Mouse (Mus musculus) midbrain, embryonic 14.5 days (tissue): ENCODE measurements at regions not wholly inside any gene's neighbourhood (a gene's known extent, or its start where the extent isn't known, plus 50 kb on each side); places are given as distances from the start of the nearest gene placed in this dataset.
A peak's percentile ranks its signal among the peaks of the same experiment; 100 is the strongest.
"Not testable (repeated sequence)": the region's sequence is repeated elsewhere in the genome, so short reads cannot be mapped to it uniquely, and the experiment has no call there.

Experiments used
- ATAC-seq: fragments of 200-750 bp; cut with Nextera tagmentation; 2 replicates; pipeline ENCODE4 v1.8.0; 2017; ENCODE audit warnings: moderate number of reproducible peaks, moderate library complexity; ENCODE audit not compliant: low FRiP score, low TSS enrichment
- DNase-seq: peaks from one replicate; pipeline ENCODE4 v3.0.0-alpha.2; 2015
- H3K27ac ChIP-seq: fragments of 300-500 bp; sonication (generic); replicated peaks from 2 replicates; pipeline ENCODE4 v1.5.1; 2014; ENCODE audit warnings: mild to moderate bottlenecking, low read depth, low read length, moderate library complexity
- H3K27me3 ChIP-seq: fragments of 300-500 bp; sonication (generic); 2 replicates; pipeline ENCODE4 v1.6.1; 2014; ENCODE audit warnings: low read length, control low read depth, mixed read lengths; ENCODE audit not compliant: control insufficient read depth, insufficient read depth
- H3K36me3 ChIP-seq: fragments of 300-500 bp; sonication (generic); 2 replicates; pipeline ENCODE4 v1.6.1; 2014; ENCODE audit warnings: low read length, control low read depth; ENCODE audit not compliant: control insufficient read depth, insufficient read depth
- H3K4me1 ChIP-seq: fragments of 300-500 bp; sonication (generic); 2 replicates; pipeline ENCODE4 v1.6.1; 2014; ENCODE audit warnings: mild to moderate bottlenecking, antibody characterized with exemption, low read length, control low read depth; ENCODE audit not compliant: control insufficient read depth, insufficient read depth
- H3K4me2 ChIP-seq: fragments of 300-500 bp; sonication (generic); 2 replicates; pipeline ENCODE4 v1.6.1; 2014; ENCODE audit warnings: mild to moderate bottlenecking, low read length, moderate library complexity
- H3K4me3 ChIP-seq: fragments of 300-500 bp; sonication (generic); replicated peaks from 2 replicates; pipeline ENCODE4 v1.5.1; 2014; ENCODE audit warnings: low read depth, low read length
- H3K9ac ChIP-seq: fragments of 300-500 bp; sonication (generic); replicated peaks from 2 replicates; pipeline ENCODE4 v1.6.1; 2014; ENCODE audit warnings: mild to moderate bottlenecking, low read length, moderate library complexity
- H3K9me3 ChIP-seq: fragments of 300-500 bp; sonication (generic); 2 replicates; pipeline ENCODE4 v1.6.1; 2016; ENCODE audit warnings: low read length, control low read depth, mixed read lengths; ENCODE audit not compliant: control insufficient read depth
- WGBS: fragments of 180-500 bp; shearing (Covaris S2); extraction: QIAGEN DNeasy Blood & Tissue Kit; methylation state at CpG from one replicate; pipeline ENCODE4 v1.1.7; 2014; 5-methylcytosine and 5-hydroxymethylcytosine counted together

DNA sequence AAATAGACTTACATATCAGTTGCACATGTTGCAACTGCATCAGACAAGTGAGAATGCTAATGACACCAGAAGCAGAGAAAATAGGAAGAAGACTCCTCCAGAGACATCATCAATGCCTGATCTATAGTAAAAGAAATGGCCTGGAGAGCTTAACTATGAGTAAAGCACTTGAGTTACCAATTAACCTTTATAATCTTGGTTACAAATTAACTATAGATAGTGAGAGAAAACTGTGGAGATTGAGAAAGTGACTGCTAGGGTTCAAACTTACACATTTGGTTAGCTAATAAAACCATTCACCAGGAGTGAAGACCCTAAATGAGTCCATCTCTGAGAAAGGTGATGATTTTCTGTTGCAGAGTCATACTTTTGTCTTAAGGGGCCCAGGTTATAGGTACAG is 307.4 kb downstream of the Phex start:
- H3K36me3 ChIP-seq: no peaks in the 10 kb centered on the region
- H3K4me2 ChIP-seq: no peak overlapping the region
- no peaks in the 10 kb centered on the region for H3K9me3 ChIP-seq
- H3K4me1 ChIP-seq: no peaks in the 10 kb centered on the region
- no peak overlapping the region for H3K9ac ChIP-seq
- ATAC-seq (no peak), DNase-seq (no peak)
- no peak overlapping the region for H3K4me3 ChIP-seq
- no peak overlapping the region for H3K27ac ChIP-seq
- H3K27me3 ChIP-seq: no peaks in the 10 kb centered on the region

GRCm38 (mm10) chrX:157080025-157080424 is 335.1 kb downstream of the Phex start:
- H3K4me2 ChIP-seq: no peak overlapping the region
- H3K36me3 ChIP-seq: no peaks in the 10 kb centered on the region
- no peak overlapping the region for H3K4me3 ChIP-seq
- no peak overlapping the region for H3K9ac ChIP-seq
- no peaks in the 10 kb centered on the region for H3K4me1 ChIP-seq
- no peak for DNase-seq
- no peak for ATAC-seq
- no peaks in the 10 kb centered on the region for H3K9me3 ChIP-seq
- no peak overlapping the region for H3K27ac ChIP-seq
- H3K27me3 ChIP-seq: no peaks in the 10 kb centered on the region

DNA sequence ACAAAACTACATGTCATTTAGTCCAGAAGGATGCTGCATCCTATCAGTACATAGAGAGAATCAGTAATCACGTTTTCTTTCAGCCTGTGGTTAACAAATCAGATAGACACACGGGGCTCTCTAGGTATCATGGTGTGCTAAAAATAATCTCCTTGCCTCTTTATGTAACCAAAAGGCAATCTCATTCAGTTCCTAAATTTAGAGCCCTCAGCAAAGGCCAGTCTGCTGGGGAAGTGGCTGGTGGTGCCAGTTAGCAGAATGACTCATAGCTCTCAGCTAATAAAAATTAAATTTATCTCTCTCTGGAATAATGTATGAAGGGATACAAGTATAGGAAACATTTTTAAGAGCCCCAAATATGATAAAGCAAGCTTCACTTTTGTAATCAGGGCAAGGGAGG is 335.5 kb downstream of the Phex start:
- Histone ChIP-seq H3K9ac (no peak overlapping the region), H3K9me3 (no peaks in the 10 kb centered on the region), H3K36me3 (no peaks in the 10 kb centered on the region), H3K4me2 (no peak overlapping the region), H3K4me1 (no peaks in the 10 kb centered on the region), H3K27me3 (no peaks in the 10 kb centered on the region), H3K27ac (no peak overlapping the region), H3K4me3 (no peak overlapping the region)
- 51% methylated on average over 2 of the region's 2 CpGs for WGBS
- DNase-seq: no peak
- ATAC-seq: no peak

GRCm38 (mm10) chrX:157078061-157078460 is 337.1 kb downstream of the Phex start:
- not testable (repeated sequence) for H3K4me1 ChIP-seq, H3K27ac ChIP-seq, DNase-seq, ATAC-seq, H3K9me3 ChIP-seq, H3K4me3 ChIP-seq, H3K27me3 ChIP-seq, H3K36me3 ChIP-seq, H3K9ac ChIP-seq, H3K4me2 ChIP-seq
- 96% methylated on average over 4 of the region's 5 CpGs for WGBS

GRCm38 (mm10) chrX:157076193-157076592 is 338.9 kb downstream of the Phex start:
- ATAC-seq (no peak), DNase-seq (no peak)
- Histone ChIP-seq H3K27ac (no peak overlapping the region), H3K4me3 (no peak overlapping the region), H3K4me1 (no peaks in the 10 kb centered on the region), H3K9ac (no peak overlapping the region), H3K9me3 (no peaks in the 10 kb centered on the region), H3K36me3 (no peaks in the 10 kb centered on the region), H3K27me3 (no peaks in the 10 kb centered on the region), H3K4me2 (no peak overlapping the region)

DNA sequence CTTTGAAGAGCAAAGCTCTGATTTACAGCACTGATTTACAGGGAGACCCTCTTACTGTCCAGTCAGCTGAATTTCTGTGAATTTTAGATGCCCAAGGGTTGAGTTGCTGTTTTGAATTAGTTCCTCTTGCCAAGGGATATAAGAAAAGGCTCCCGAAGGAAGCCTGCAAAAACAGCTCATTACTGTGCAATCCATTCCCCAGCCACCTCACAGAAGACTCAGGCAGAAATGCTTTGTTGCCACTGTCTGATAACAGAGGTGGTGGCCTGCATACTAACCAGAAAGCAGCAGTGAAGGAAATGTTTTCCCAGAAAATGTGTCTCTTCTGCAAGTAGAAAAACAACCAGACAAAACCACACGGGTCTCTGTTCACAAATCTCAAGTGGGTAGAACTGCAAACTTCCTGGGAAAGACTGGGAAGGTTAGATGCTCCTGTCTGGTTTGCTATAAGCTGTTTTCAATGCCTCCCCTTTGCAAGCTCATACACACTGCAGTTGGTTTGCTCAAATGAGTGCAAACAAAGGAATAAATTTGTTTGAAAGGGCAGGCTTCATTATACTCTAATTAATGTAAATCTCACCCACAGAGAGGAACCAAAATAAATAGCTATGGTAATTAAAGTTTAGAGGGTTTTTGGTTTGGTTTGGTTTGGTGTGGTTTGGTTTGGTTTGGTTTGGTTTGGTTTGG is 363.3 kb downstream of the Phex start:
- 27% methylated on average over 2 of the region's 2 CpGs for WGBS
- peak; percentile 71 for DNase-seq
- H3K36me3 ChIP-seq: no peaks in the 10 kb centered on the region
- H3K27ac ChIP-seq: peak overlapping the region; percentile 78
- no peaks in the 10 kb centered on the region for H3K4me1 ChIP-seq
- no peak overlapping the region for H3K9ac ChIP-seq
- H3K27me3 ChIP-seq: no peaks in the 10 kb centered on the region
- H3K9me3 ChIP-seq: no peaks in the 10 kb centered on the region
- H3K4me3 ChIP-seq: no peak overlapping the region
- ATAC-seq: peak; percentile 88
- H3K4me2 ChIP-seq: no peak overlapping the region

GRCm38 (mm10) chrX:157028913-157029312 is 386.2 kb downstream of the Phex start:
- H3K9me3 ChIP-seq: no peaks in the 10 kb centered on the region
- no peak for DNase-seq
- no peak overlapping the region for H3K4me3 ChIP-seq
- H3K36me3 ChIP-seq: no peaks in the 10 kb centered on the region
- H3K4me2 ChIP-seq: no peak overlapping the region
- no peaks in the 10 kb centered on the region for H3K4me1 ChIP-seq
- no peaks in the 10 kb centered on the region for H3K27me3 ChIP-seq
- no peak overlapping the region for H3K27ac ChIP-seq
- ATAC-seq: no peak
- H3K9ac ChIP-seq: no peak overlapping the region

DNA sequence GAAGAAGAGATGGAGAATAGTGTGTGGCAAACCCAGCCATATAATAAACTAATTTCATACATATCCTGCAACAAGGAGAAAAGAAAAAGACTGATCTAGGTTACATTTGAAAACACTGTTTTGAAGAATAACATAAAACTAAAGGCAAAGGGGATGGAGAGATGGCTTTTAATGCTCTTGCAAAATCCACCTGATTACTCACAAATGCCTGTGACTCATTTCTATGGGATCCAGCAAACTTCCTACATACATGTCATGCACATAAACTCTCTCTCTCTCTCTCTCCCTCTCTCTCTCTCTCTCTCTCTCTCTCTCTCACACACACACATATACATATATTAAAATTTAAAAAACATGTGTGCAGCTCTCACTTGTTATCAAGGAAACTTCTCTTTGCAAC is 390.8 kb downstream of the Phex start:
- no peaks in the 10 kb centered on the region for H3K36me3 ChIP-seq

DNA sequence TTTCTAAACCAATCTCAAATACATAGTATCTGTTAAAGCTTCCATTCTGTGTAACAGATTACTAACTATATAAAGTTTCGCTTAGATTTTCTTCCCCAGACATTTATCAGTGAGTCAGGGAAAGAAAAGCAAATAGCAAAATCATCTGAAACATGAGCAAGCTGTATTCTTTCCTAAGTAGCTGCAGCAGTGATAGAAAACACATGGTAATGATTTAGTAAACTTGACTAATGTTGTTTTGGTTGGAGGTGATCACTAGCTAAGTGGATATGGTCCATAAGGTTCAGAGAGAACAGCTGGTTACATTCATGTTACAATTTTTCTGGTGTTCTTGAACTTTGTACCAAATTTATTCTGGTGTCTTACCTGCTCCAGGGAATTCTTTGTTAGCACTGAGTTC is 393.3 kb downstream of the Phex start:
- 79% methylated on average over 1 of the region's 1 CpGs for WGBS

More for the DNA sequence above, 390.8 kb downstream of the Phex start:
- H3K9me3 ChIP-seq: no peaks in the 10 kb centered on the region
- no peak for ATAC-seq
- H3K9ac ChIP-seq: no peak overlapping the region
- H3K4me3 ChIP-seq: no peak overlapping the region
- no peaks in the 10 kb centered on the region for H3K27me3 ChIP-seq
- no peaks in the 10 kb centered on the region for H3K4me1 ChIP-seq
- no peak for DNase-seq
- no peak overlapping the region for H3K4me2 ChIP-seq
- no peak overlapping the region for H3K27ac ChIP-seq

More for the DNA sequence above, 393.3 kb downstream of the Phex start:
- H3K27me3 ChIP-seq: no peaks in the 10 kb centered on the region
- no peaks in the 10 kb centered on the region for H3K9me3 ChIP-seq
- H3K4me3 ChIP-seq: no peak overlapping the region
- ATAC-seq: no peak
- H3K4me2 ChIP-seq: no peak overlapping the region
- no peak for DNase-seq
- no peaks in the 10 kb centered on the region for H3K4me1 ChIP-seq
- H3K36me3 ChIP-seq: no peaks in the 10 kb centered on the region
- no peak overlapping the region for H3K9ac ChIP-seq
- no peak overlapping the region for H3K27ac ChIP-seq
